Mouse (Mus musculus): ENCODE data around the gene Pi16.

GRCm38 (mm10) chr17:29291793-29292192 lies 25.7 kb upstream of the Pi16 start:
- no peak for TF ChIP-seq CTCF (IDR thresholded peaks at IDR 0.05; ENCODE audit: low read depth, low read length)
- no peak for TF ChIP-seq POLR2A (IDR thresholded peaks at IDR 0.05; ENCODE audit: extremely low read depth, insufficient read depth, low read length)

Data from liver, adult 2 months (tissue).